Mouse (Mus musculus): ENCODE data around the gene Msi1. TPM values are rescaled to one million over a fixed set of nuclear protein-coding genes. Genes with fewer than 3 reads are reported as not detected.

Msi1 gene
- 1 to 10 TPM; 6.2 to 6.5 TPM for total RNA-seq (2021)
- long read RNA-seq, experiment 1, partial matches to known transcripts = 1 of 2 reads
- long read RNA-seq, experiment 1, other reads (novel, unspliced or antisense) = 1 of 2 reads
- long read RNA-seq, experiment 2, partial matches to known transcripts = 0 of 1 reads
- long read RNA-seq, experiment 2, other reads (novel, unspliced or antisense) = 1 of 1 reads

- DNase-seq (ENCODE audit: low spot score in 2 of 2) = peak in 1 of 2 experiments; percentile 27
Observed at GRCm38 (mm10) chr5:115429359-115430186, at the start of gene Msi1. Gene Msi1 (plus strand): TSS chr5:115429599.

- no peak for DNase-seq (ENCODE audit: low spot score in 2 of 2)
Observed at GRCm38 (mm10) chr5:115391935-115392334, 37.5 kb upstream of the Msi1 start.

GRCm38 (mm10) chr5:115392969-115393368, 36.4 kb upstream of the Msi1 start:
- DNase-seq (ENCODE audit: low spot score in 2 of 2) = no peak

GRCm38 (mm10) chr5:115394223-115394622, 35.2 kb upstream of the Msi1 start:
- DNase-seq (ENCODE audit: low spot score in 2 of 2) = no peak

- no peak for DNase-seq (ENCODE audit: low spot score in 2 of 2)
Observed at GRCm38 (mm10) chr5:115394836-115395235, 34.6 kb upstream of the Msi1 start.

GRCm38 (mm10) chr5:115396654-115397053, 32.7 kb upstream of the Msi1 start:
- no peak for DNase-seq (ENCODE audit: low spot score in 2 of 2)

- peak in 1 of 2 experiments; percentile 27 for DNase-seq (ENCODE audit: low spot score in 2 of 2)
Observed at GRCm38 (mm10) chr5:115397839-115398780, 31.3 kb upstream of the Msi1 start.

GRCm38 (mm10) chr5:115402063-115402462, 27.3 kb upstream of the Msi1 start:
- no peak for DNase-seq (ENCODE audit: low spot score in 2 of 2)

- no peak for DNase-seq (ENCODE audit: low spot score in 2 of 2)
Observed at GRCm38 (mm10) chr5:115403436-115404140, 25.8 kb upstream of the Msi1 start.

GRCm38 (mm10) chr5:115404241-115404794, 25.1 kb upstream of the Msi1 start:
- DNase-seq (ENCODE audit: low spot score in 2 of 2) = no peak

- DNase-seq (ENCODE audit: low spot score in 2 of 2) = no peak
Observed at GRCm38 (mm10) chr5:115405205-115405604, 24.2 kb upstream of the Msi1 start.

GRCm38 (mm10) chr5:115408110-115408509, 21.3 kb upstream of the Msi1 start:
- DNase-seq (ENCODE audit: low spot score in 2 of 2) = no peak

GRCm38 (mm10) chr5:115415111-115416085, 14.0 kb upstream of the Msi1 start:
- no peak for DNase-seq (ENCODE audit: low spot score in 2 of 2)

GRCm38 (mm10) chr5:115428831-115429358, 504 bp upstream of the Msi1 start:
- no peak for DNase-seq (ENCODE audit: low spot score in 2 of 2)

GRCm38 (mm10) chr5:115430187-115430960, 975 bp downstream of the Msi1 start:
- no peak for DNase-seq (ENCODE audit: low spot score in 2 of 2)

- peak in 1 of 2 experiments; percentile 31 for DNase-seq (ENCODE audit: low spot score in 2 of 2)
Observed at GRCm38 (mm10) chr5:115431061-115431897, 1.9 kb downstream of the Msi1 start.

- DNase-seq (ENCODE audit: low spot score in 2 of 2) = no peak
Observed at GRCm38 (mm10) chr5:115431898-115432259, 2.5 kb downstream of the Msi1 start.

Data from gastrocnemius, postnatal 4 days (tissue).